Mouse (Mus musculus): ENCODE measurements around the gene Dtnbp1.

- TF ChIP-seq CTCF (IDR thresholded peaks at IDR 0.05; ENCODE audit: insufficient read depth, low read length), result no peak
- no peak for TF ChIP-seq POLR2A (IDR thresholded peaks at IDR 0.05; ENCODE audit: borderline replicate concordance, extremely low read depth, low read depth, low read length)
Measured at GRCm38 (mm10) chr13:45036417-45036816, 34.5 kb upstream of the Dtnbp1 start.

All from lung, adult 2 months (tissue).